Comparison of ENCODE assay signal across 8 mouse cellular contexts in genomic region chr4:129049306-129050011, GRCm38 (mm10). TPM values are rescaled to one million over a fixed set of nuclear protein-coding genes. Genes with fewer than 3 reads are reported as not detected.
DNase-seq lines count a peak whose midpoint lies in the region; ATAC-seq and TF ChIP-seq lines count a peak whose summit lies in the region.

No protein-coding gene starts in this region.

- DNase-seq in kidney, adult 2 months, result no peak
- no peak for DNase-seq in kidney, adult 8-10 months
- DNase-seq in left cerebral cortex, postnatal 14 days (ENCODE audit: low spot score in 2 of 2), result peak; percentile 68 to 76
- DNase-seq in ovary, postnatal 14 days (ENCODE audit: low spot score), result no peak
- no peak for DNase-seq in gastrocnemius, postnatal 4 days (ENCODE audit: low spot score in 2 of 2)

- peak overlapping the region; percentile 94 for H3K4me2 ChIP-seq in forebrain, embryonic 12.5 days
- peak overlapping the region; percentile 69 for H3K4me2 ChIP-seq in midbrain, embryonic 13.5 days (replicated peaks)

- peak overlapping the region; percentile 48 for H3K4me3 ChIP-seq in kidney, adult 2 months (ENCODE audit: insufficient read depth, low read depth, low read length)
- peak overlapping the region; percentile 62 for H3K4me3 ChIP-seq in bone marrow macrophage, adult 2 months (ENCODE audit: insufficient read depth, low read length)
- H3K4me3 ChIP-seq in forebrain, embryonic 12.5 days (replicated peaks), result peak overlapping the region; percentile 55
- peak overlapping the region; percentile 44 for H3K4me3 ChIP-seq in midbrain, embryonic 13.5 days (replicated peaks)

- H3K9me3 ChIP-seq in forebrain, embryonic 12.5 days, result no peaks in the 10 kb centered on the region
- no peaks in the 10 kb centered on the region for H3K9me3 ChIP-seq in midbrain, embryonic 13.5 days

- no peaks in the 10 kb centered on the region for H3K4me1 ChIP-seq in kidney, adult 2 months (ENCODE audit: control insufficient read depth, insufficient read depth, low read length)
- peaks cover 12% of the 10 kb centered on the region for H3K4me1 ChIP-seq in bone marrow macrophage, adult 2 months (ENCODE audit: control insufficient read depth, insufficient read depth, low read length)
- H3K4me1 ChIP-seq in forebrain, embryonic 12.5 days, result peaks cover 19% of the 10 kb centered on the region
- peaks cover 25% of the 10 kb centered on the region for H3K4me1 ChIP-seq in midbrain, embryonic 13.5 days (replicated peaks)

- TF ChIP-seq CTCF in kidney, adult 2 months (conservative IDR thresholded peaks at IDR 0.05; ENCODE audit: insufficient read depth, insufficient read length, low read depth, low read length), result no peak
- no peak for TF ChIP-seq CTCF in bone marrow macrophage, adult 2 months (IDR thresholded peaks at IDR 0.05; ENCODE audit: low read depth, low read length)

- no peaks in the 10 kb centered on the region for H3K36me3 ChIP-seq in kidney, adult 2 months (ENCODE audit: control insufficient read depth, insufficient read depth, low read length)
- H3K36me3 ChIP-seq in forebrain, embryonic 12.5 days (replicated peaks), result no peaks in the 10 kb centered on the region
- no peaks in the 10 kb centered on the region for H3K36me3 ChIP-seq in midbrain, embryonic 13.5 days

- H3K27ac ChIP-seq in kidney, adult 2 months (ENCODE audit: insufficient read depth, low read depth, low read length), result no peak overlapping the region
- H3K27ac ChIP-seq in bone marrow macrophage, adult 2 months (ENCODE audit: insufficient read depth, low read depth, low read length), result no peak overlapping the region
- peak overlapping the region; percentile 92 for H3K27ac ChIP-seq in forebrain, embryonic 12.5 days
- H3K27ac ChIP-seq in midbrain, embryonic 13.5 days, result peak overlapping the region; percentile 97

- H3K27me3 ChIP-seq in kidney, adult 2 months (replicated peaks; ENCODE audit: control insufficient read depth, insufficient read depth, low read length), result no peaks in the 10 kb centered on the region
- peaks cover 47% of the 10 kb centered on the region for H3K27me3 ChIP-seq in forebrain, embryonic 12.5 days
- peaks cover 40% of the 10 kb centered on the region for H3K27me3 ChIP-seq in midbrain, embryonic 13.5 days

- intact Hi-C loops in left cerebral cortex, postnatal 14 days (cut with DNase I), result no loop called here

- no peak for TF ChIP-seq POLR2A in kidney, adult 2 months (IDR thresholded peaks at IDR 0.05; ENCODE audit: low read depth, low read length)
- no peak for TF ChIP-seq POLR2A in bone marrow macrophage, adult 2 months (IDR thresholded peaks at IDR 0.05; ENCODE audit: borderline replicate concordance, low read depth, low read length)

- 7% methylated on average over 23 of the region's 23 CpGs for WGBS in kidney, adult 2 months
- WGBS in forebrain, embryonic 12.5 days, result 4% methylated on average over 23 of the region's 23 CpGs
- WGBS in midbrain, embryonic 13.5 days, result 3% methylated on average over 23 of the region's 23 CpGs

- ATAC-seq in forebrain, embryonic 12.5 days (ENCODE audit: low FRiP score), result peak; percentile 18; the same call in 1 of the 2 replicates
- ATAC-seq in midbrain, embryonic 13.5 days, result no peak; the same call in 1 of the 2 replicates

- H3K9ac ChIP-seq in forebrain, embryonic 12.5 days, result peak overlapping the region; percentile 74
- H3K9ac ChIP-seq in midbrain, embryonic 13.5 days (replicated peaks), result peak overlapping the region; percentile 71

RNA-seq across cellular contexts. Expression of gene Rnf19b, which starts 8.6 kb away (rescaled TPM):
- polyA plus RNA-seq in kidney, adult 2 months (2012; rRNA removed), result 28.2 and 30.6 TPM in 2 replicates
- polyA plus RNA-seq in bone marrow macrophage, adult 2 months (2012; ENCODE audit: insufficient read depth, insufficient read length, missing spikeins), result 91.7 and 94.9 TPM in 2 replicates
- polyA plus RNA-seq in forebrain, embryonic 12.5 days (2016; fragmentation: Nextera tagmentation; extraction: Ambion mirVana), result 14.3 and 15.6 TPM in 2 replicates
- total RNA-seq in left cerebral cortex, postnatal 14 days (2021), result 10 to 100 TPM; 60.8 to 63.5 TPM
- polyA plus RNA-seq in midbrain, embryonic 13.5 days (2015; fragmentation: Nextera tagmentation; extraction: Ambion mirVana), result 21.5 and 22.1 TPM in 2 replicates
- 10 to 100 TPM; 16.0 to 18.0 TPM for total RNA-seq in gastrocnemius, postnatal 4 days (2021)

RNA-seq across cellular contexts. Expression of gene Tmem54, which starts 55.9 kb away (rescaled TPM):
- polyA plus RNA-seq in kidney, adult 2 months (2012; rRNA removed), result 9.3 and 9.9 TPM in 2 replicates
- not detected in 2 replicates for polyA plus RNA-seq in bone marrow macrophage, adult 2 months (2012; ENCODE audit: insufficient read depth, insufficient read length, missing spikeins)
- polyA plus RNA-seq in forebrain, embryonic 12.5 days (2016; fragmentation: Nextera tagmentation; extraction: Ambion mirVana), result 0.54 and 1.9 TPM in 2 replicates
- not detected for total RNA-seq in left cerebral cortex, postnatal 14 days (2021)
- polyA plus RNA-seq in midbrain, embryonic 13.5 days (2015; fragmentation: Nextera tagmentation; extraction: Ambion mirVana), result not detected in 2 replicates
- under 1 TPM in 1 of 2 experiments, not detected in 1; 0.73 TPM for total RNA-seq in gastrocnemius, postnatal 4 days (2021)

RNA-seq across cellular contexts. Expression of gene Ak2, which starts 57.7 kb away (rescaled TPM):
- polyA plus RNA-seq in kidney, adult 2 months (2012; rRNA removed), result 91.4 and 110 TPM in 2 replicates
- 54.5 and 64.3 TPM in 2 replicates for polyA plus RNA-seq in bone marrow macrophage, adult 2 months (2012; ENCODE audit: insufficient read depth, insufficient read length, missing spikeins)
- 162 and 173 TPM in 2 replicates for polyA plus RNA-seq in forebrain, embryonic 12.5 days (2016; fragmentation: Nextera tagmentation; extraction: Ambion mirVana)
- 10 to 100 TPM; 24.3 to 29.6 TPM for total RNA-seq in left cerebral cortex, postnatal 14 days (2021)
- polyA plus RNA-seq in midbrain, embryonic 13.5 days (2015; fragmentation: Nextera tagmentation; extraction: Ambion mirVana), result 102 and 108 TPM in 2 replicates
- 10 to 100 TPM; 58.2 to 67.2 TPM for total RNA-seq in gastrocnemius, postnatal 4 days (2021)

Comparison
In these comparisons a context has a peak if more than half of its experiments do, and no peak if none do; other contexts are left out.
1. DNase-seq: peak in left cerebral cortex, postnatal 14 days (2 of 2); none in kidney, adult 2 months (single experiment), kidney, adult 8-10 months (0 of 2), ovary, postnatal 14 days (single experiment) and gastrocnemius, postnatal 4 days (0 of 2).
2. H3K27ac ChIP-seq: peak in forebrain, embryonic 12.5 days (single experiment) and midbrain, embryonic 13.5 days (single experiment); none in kidney, adult 2 months (single experiment) and bone marrow macrophage, adult 2 months (single experiment).
3. Peak in every context shown above with its lines, with median percentiles within 50 percentile points of each other: H3K4me3 ChIP-seq.